Mouse (Mus musculus): ENCODE measurements at regions not wholly inside any gene's neighbourhood (a gene's known extent, or its start where the extent isn't known, plus 50 kb on each side); places are given as distances from the start of the nearest gene placed in this dataset.

- Histone ChIP-seq H3K27ac (replicated peaks; ENCODE audit: low read depth, low read length) (no peak overlapping the region), H3K27me3 (ENCODE audit: control insufficient read depth, insufficient read depth, low read length) (no peaks in the 10 kb centered on the region), H3K9me3 (ENCODE audit: control insufficient read depth, low read length) (no peaks in the 10 kb centered on the region), H3K4me3 (replicated peaks; ENCODE audit: low read length) (no peak overlapping the region), H3K36me3 (ENCODE audit: control insufficient read depth, insufficient read depth, low read length) (no peaks in the 10 kb centered on the region), H3K4me2 (replicated peaks; ENCODE audit: low read depth, low read length, severe bottlenecking) (no peak overlapping the region), H3K9ac (ENCODE audit: low read depth, low read length, severe bottlenecking) (no peak overlapping the region), H3K4me1 (ENCODE audit: control insufficient read depth, insufficient read depth, low read length) (no peaks in the 10 kb centered on the region)
- no peak for TF ChIP-seq POLR2A (IDR thresholded peaks at IDR 0.05; ENCODE audit: borderline replicate concordance, extremely low read depth, insufficient read depth, insufficient read length)
- no peak for ATAC-seq (ENCODE audit: low FRiP score, low read depth)
- no peak for DNase-seq (ENCODE audit: low spot score)
- WGBS: 88% methylated on average over 7 of the region's 7 CpGs
Measured at GRCm38 (mm10) chr11:105538421-105539210, 51.2 kb upstream of the Tanc2 start.

- Histone ChIP-seq H3K27me3 (ENCODE audit: control insufficient read depth, insufficient read depth, low read length) (no peaks in the 10 kb centered on the region), H3K27ac (replicated peaks; ENCODE audit: low read depth, low read length) (no peak overlapping the region), H3K9me3 (ENCODE audit: control insufficient read depth, low read length) (no peaks in the 10 kb centered on the region), H3K4me3 (replicated peaks; ENCODE audit: low read length) (no peak overlapping the region), H3K4me1 (ENCODE audit: control insufficient read depth, insufficient read depth, low read length) (no peaks in the 10 kb centered on the region), H3K36me3 (ENCODE audit: control insufficient read depth, insufficient read depth, low read length) (no peaks in the 10 kb centered on the region), H3K4me2 (replicated peaks; ENCODE audit: low read depth, low read length, severe bottlenecking) (no peak overlapping the region), H3K9ac (ENCODE audit: low read depth, low read length, severe bottlenecking) (no peak overlapping the region)
- DNase-seq (ENCODE audit: low spot score) (no peak), ATAC-seq (ENCODE audit: low FRiP score, low read depth) (no peak)
- 54% methylated on average over 5 of the region's 5 CpGs for WGBS
- TF ChIP-seq POLR2A (IDR thresholded peaks at IDR 0.05; ENCODE audit: borderline replicate concordance, extremely low read depth, insufficient read depth, insufficient read length): no peak
Measured at GRCm38 (mm10) chr11:105532616-105533015, 57.2 kb upstream of the Tanc2 start.

- H3K9me3 ChIP-seq (ENCODE audit: control insufficient read depth, low read length): no peaks in the 10 kb centered on the region
- TF ChIP-seq POLR2A (IDR thresholded peaks at IDR 0.05; ENCODE audit: borderline replicate concordance, extremely low read depth, insufficient read depth, insufficient read length): no peak
- no peak overlapping the region for H3K4me2 ChIP-seq (replicated peaks; ENCODE audit: low read depth, low read length, severe bottlenecking)
- H3K4me3 ChIP-seq (replicated peaks; ENCODE audit: low read length): no peak overlapping the region
- DNase-seq (ENCODE audit: low spot score) (no peak), ATAC-seq (ENCODE audit: low FRiP score, low read depth) (no peak)
- no peaks in the 10 kb centered on the region for H3K36me3 ChIP-seq (ENCODE audit: control insufficient read depth, insufficient read depth, low read length)
- WGBS: 68% methylated on average over 10 of the region's 10 CpGs
- H3K27ac ChIP-seq (replicated peaks; ENCODE audit: low read depth, low read length): no peak overlapping the region
- no peaks in the 10 kb centered on the region for H3K27me3 ChIP-seq (ENCODE audit: control insufficient read depth, insufficient read depth, low read length)
- H3K4me1 ChIP-seq (ENCODE audit: control insufficient read depth, insufficient read depth, low read length): peaks cover 6% of the 10 kb centered on the region
- no peak overlapping the region for H3K9ac ChIP-seq (ENCODE audit: low read depth, low read length, severe bottlenecking)
Measured at GRCm38 (mm10) chr11:105530711-105531157, 59.1 kb upstream of the Tanc2 start.

- H3K9ac ChIP-seq (ENCODE audit: low read depth, low read length, severe bottlenecking): no peak overlapping the region
- ATAC-seq (ENCODE audit: low FRiP score, low read depth): no peak
- H3K4me3 ChIP-seq (replicated peaks; ENCODE audit: low read length): no peak overlapping the region
- WGBS: 85% methylated on average over 4 of the region's 4 CpGs
- no peak overlapping the region for H3K4me2 ChIP-seq (replicated peaks; ENCODE audit: low read depth, low read length, severe bottlenecking)
- no peak for TF ChIP-seq POLR2A (IDR thresholded peaks at IDR 0.05; ENCODE audit: borderline replicate concordance, extremely low read depth, insufficient read depth, insufficient read length)
- peaks cover 9% of the 10 kb centered on the region for H3K4me1 ChIP-seq (ENCODE audit: control insufficient read depth, insufficient read depth, low read length)
- H3K27me3 ChIP-seq (ENCODE audit: control insufficient read depth, insufficient read depth, low read length): no peaks in the 10 kb centered on the region
- H3K9me3 ChIP-seq (ENCODE audit: control insufficient read depth, low read length): no peaks in the 10 kb centered on the region
- H3K27ac ChIP-seq (replicated peaks; ENCODE audit: low read depth, low read length): no peak overlapping the region
- DNase-seq (ENCODE audit: low spot score): no peak
- no peaks in the 10 kb centered on the region for H3K36me3 ChIP-seq (ENCODE audit: control insufficient read depth, insufficient read depth, low read length)
Measured at GRCm38 (mm10) chr11:105526066-105526465, 63.7 kb upstream of the Tanc2 start.

- Histone ChIP-seq H3K27me3 (ENCODE audit: control insufficient read depth, insufficient read depth, low read length) (no peaks in the 10 kb centered on the region), H3K27ac (replicated peaks; ENCODE audit: low read depth, low read length) (no peak overlapping the region), H3K4me2 (replicated peaks; ENCODE audit: low read depth, low read length, severe bottlenecking) (no peak overlapping the region), H3K9me3 (ENCODE audit: control insufficient read depth, low read length) (no peaks in the 10 kb centered on the region), H3K4me3 (replicated peaks; ENCODE audit: low read length) (no peak overlapping the region), H3K36me3 (ENCODE audit: control insufficient read depth, insufficient read depth, low read length) (no peaks in the 10 kb centered on the region), H3K9ac (ENCODE audit: low read depth, low read length, severe bottlenecking) (no peak overlapping the region), H3K4me1 (ENCODE audit: control insufficient read depth, insufficient read depth, low read length) (peaks cover 9% of the 10 kb centered on the region)
- ATAC-seq (ENCODE audit: low FRiP score, low read depth): peak; percentile 55; the same call in 1 of the 2 replicates
- TF ChIP-seq POLR2A (IDR thresholded peaks at IDR 0.05; ENCODE audit: borderline replicate concordance, extremely low read depth, insufficient read depth, insufficient read length): no peak
- DNase-seq (ENCODE audit: low spot score): no peak
- WGBS: 28% methylated on average over 5 of the region's 5 CpGs
Measured at GRCm38 (mm10) chr11:105525608-105526007, 64.2 kb upstream of the Tanc2 start.

Data from limb, embryonic 14.5 days (tissue).